Mouse (Mus musculus) frontal cortex, postnatal 36 days (tissue): ENCODE measurements at regions not wholly inside any gene's neighbourhood (a gene's known extent, or its start where the extent isn't known, plus 50 kb on each side); places are given as distances from the start of the nearest gene placed in this dataset.
"Not testable (repeated sequence)": the region's sequence is repeated elsewhere in the genome, so short reads cannot be mapped to it uniquely, and the experiment has no call there.

Experiments used
- DNase-seq, 2 experiments: peaks; one replicate each; pipeline ENCODE4 v3.0.0; 2022; ENCODE audit warnings: low spot score in 2 of 2

- no peak for DNase-seq
Observed at GRCm38 (mm10) chr1:4570730-4571129, 237.0 kb upstream of the Gm37988 start.

- peak; percentile 34 to 55 for DNase-seq
Observed at GRCm38 (mm10) chr1:4571299-4572202, 236.1 kb upstream of the Gm37988 start.

GRCm38 (mm10) chr1:4572311-4572710 lies 235.4 kb upstream of the Gm37988 start:
- DNase-seq, result no peak

- no peak for DNase-seq
Observed at GRCm38 (mm10) chr1:4574101-4574500, 233.6 kb upstream of the Gm37988 start.

- no peak for DNase-seq
Observed at GRCm38 (mm10) chr1:4576957-4577356, 230.7 kb upstream of the Gm37988 start.

- DNase-seq, result no peak
Observed at GRCm38 (mm10) chr1:4582534-4582933, 225.2 kb upstream of the Gm37988 start.

- DNase-seq, result no peak
Observed at GRCm38 (mm10) chr1:4597856-4598255, 209.8 kb upstream of the Gm37988 start.

GRCm38 (mm10) chr1:4598425-4598824 lies 209.3 kb upstream of the Gm37988 start:
- no peak for DNase-seq

GRCm38 (mm10) chr1:4602386-4602785 lies 205.3 kb upstream of the Gm37988 start:
- no peak for DNase-seq

GRCm38 (mm10) chr1:4608824-4609223 lies 198.9 kb upstream of the Gm37988 start:
- no peak for DNase-seq

GRCm38 (mm10) chr1:4613305-4613704 lies 194.4 kb upstream of the Gm37988 start:
- DNase-seq, result no peak

- DNase-seq, result no peak
Observed at GRCm38 (mm10) chr1:4615286-4615685, 192.4 kb upstream of the Gm37988 start.

- no peak for DNase-seq
Observed at GRCm38 (mm10) chr1:4617479-4617878, 190.2 kb upstream of the Gm37988 start.

- DNase-seq, result no peak
Observed at GRCm38 (mm10) chr1:4622408-4622807, 185.3 kb upstream of the Gm37988 start.

- no peak for DNase-seq
Observed at GRCm38 (mm10) chr1:4623268-4623667, 184.4 kb upstream of the Gm37988 start.

GRCm38 (mm10) chr1:4653937-4654336 lies 153.8 kb upstream of the Gm37988 start:
- DNase-seq, result no peak

- no peak for DNase-seq
Observed at GRCm38 (mm10) chr1:4655252-4655651, 152.4 kb upstream of the Gm37988 start.

GRCm38 (mm10) chr1:4656883-4657282 lies 150.8 kb upstream of the Gm37988 start:
- DNase-seq, result no peak

GRCm38 (mm10) chr1:4660081-4660480 lies 147.6 kb upstream of the Gm37988 start:
- DNase-seq, result not testable (repeated sequence)

- not testable (repeated sequence) for DNase-seq
Observed at GRCm38 (mm10) chr1:4660616-4661015, 147.1 kb upstream of the Gm37988 start.

- no peak for DNase-seq
Observed at GRCm38 (mm10) chr1:4661761-4662160, 145.9 kb upstream of the Gm37988 start.

- no peak for DNase-seq
Observed at GRCm38 (mm10) chr1:4669732-4670131, 138.0 kb upstream of the Gm37988 start.

GRCm38 (mm10) chr1:4671237-4672019 lies 136.3 kb upstream of the Gm37988 start:
- DNase-seq, result no peak
